Mouse (Mus musculus): Measurements from ENCODE around the gene Arhgef1. TPM values are rescaled to one million over a fixed set of nuclear protein-coding genes. Genes with fewer than 3 reads are reported as not detected.

The Arhgef1 gene
- polyA plus RNA-seq, 1 experiment from 2014 or later = 47.0 TPM

DNA sequence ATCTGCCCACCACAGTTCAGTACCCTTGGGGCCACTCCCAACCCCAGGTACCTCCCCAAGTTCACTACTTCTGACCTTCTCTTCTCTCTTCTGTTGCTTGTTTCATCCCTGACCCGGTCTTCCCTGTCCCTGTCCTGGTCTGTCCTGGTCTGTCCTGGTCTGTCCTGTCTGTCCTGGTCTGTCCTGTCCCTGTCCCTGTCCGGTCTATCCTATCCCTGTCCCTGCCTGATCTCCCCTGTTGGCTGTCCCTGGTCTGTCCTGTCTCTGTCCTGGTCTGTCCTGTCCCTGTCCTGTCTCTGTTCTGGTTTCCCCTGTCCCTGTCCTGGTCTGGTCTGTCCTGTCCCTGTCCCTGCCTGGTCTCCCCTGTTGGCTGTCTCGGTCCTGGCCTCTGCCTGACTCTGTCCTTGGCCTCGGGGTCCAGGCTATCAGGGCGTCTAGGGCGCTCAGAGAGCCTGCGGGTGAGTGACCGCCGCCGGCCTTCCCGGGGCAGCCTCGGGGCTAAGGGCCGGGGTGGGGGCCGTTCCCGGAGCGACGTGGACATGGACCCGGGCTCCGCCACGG, 16.1 kb downstream of the Arhgef1 start:
- no peaks in the 10 kb centered on the region for H3K27me3 ChIP-seq (replicated peaks; ENCODE audit: control insufficient read depth, insufficient read depth, low read length)
- ATAC-seq = no peak
- 91% methylated on average over 20 of the region's 20 CpGs for WGBS
- no peak overlapping the region for H3K27ac ChIP-seq (ENCODE audit: low read depth, low read length)
- no peak overlapping the region for H3K4me3 ChIP-seq (ENCODE audit: low read length)
- no peak overlapping the region for H3K4me2 ChIP-seq (ENCODE audit: low read length)
- H3K36me3 ChIP-seq (ENCODE audit: control insufficient read depth, insufficient read depth, low read length) = peaks cover 50% of the 10 kb centered on the region
- H3K9me3 ChIP-seq (ENCODE audit: control insufficient read depth, low read length) = no peaks in the 10 kb centered on the region
- H3K4me1 ChIP-seq (ENCODE audit: control insufficient read depth, insufficient read depth, low read depth, low read length) = no peaks in the 10 kb centered on the region
- no peak overlapping the region for H3K9ac ChIP-seq (ENCODE audit: low read depth, low read length)

DNA sequence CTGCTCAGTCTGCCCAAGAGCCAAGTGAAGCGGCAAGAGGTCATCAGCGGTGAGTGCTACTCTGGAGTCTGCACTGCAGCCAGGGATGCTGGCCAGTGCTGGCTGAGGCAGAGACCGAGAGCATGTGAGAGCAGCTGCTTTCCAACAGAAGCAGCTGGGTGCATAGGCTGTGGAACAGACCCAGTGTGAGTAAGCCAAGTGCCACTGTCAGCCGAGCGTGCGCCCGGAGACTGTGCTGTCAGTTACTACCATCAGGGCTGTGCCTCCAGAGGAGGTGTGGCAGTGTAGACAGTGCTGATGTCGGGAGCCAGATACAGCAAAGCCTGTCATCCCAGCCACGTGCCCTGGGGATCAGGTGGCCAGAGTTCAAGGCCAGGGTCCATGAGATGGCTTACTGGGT, 17.0 kb downstream of the Arhgef1 start:
- Histone ChIP-seq H3K4me1 (ENCODE audit: control insufficient read depth, insufficient read depth, low read depth, low read length) (no peaks in the 10 kb centered on the region), H3K27me3 (replicated peaks; ENCODE audit: control insufficient read depth, insufficient read depth, low read length) (no peaks in the 10 kb centered on the region), H3K4me2 (ENCODE audit: low read length) (no peak overlapping the region), H3K36me3 (ENCODE audit: control insufficient read depth, insufficient read depth, low read length) (peaks cover 56% of the 10 kb centered on the region), H3K4me3 (ENCODE audit: low read length) (no peak overlapping the region), H3K27ac (ENCODE audit: low read depth, low read length) (peak overlapping the region; percentile 29; the same call in 1 of the 2 replicates), H3K9me3 (ENCODE audit: control insufficient read depth, low read length) (no peaks in the 10 kb centered on the region), H3K9ac (ENCODE audit: low read depth, low read length) (no peak overlapping the region)
- 79% methylated on average over 9 of the region's 9 CpGs for WGBS
- peak; percentile 54 for ATAC-seq

DNA sequence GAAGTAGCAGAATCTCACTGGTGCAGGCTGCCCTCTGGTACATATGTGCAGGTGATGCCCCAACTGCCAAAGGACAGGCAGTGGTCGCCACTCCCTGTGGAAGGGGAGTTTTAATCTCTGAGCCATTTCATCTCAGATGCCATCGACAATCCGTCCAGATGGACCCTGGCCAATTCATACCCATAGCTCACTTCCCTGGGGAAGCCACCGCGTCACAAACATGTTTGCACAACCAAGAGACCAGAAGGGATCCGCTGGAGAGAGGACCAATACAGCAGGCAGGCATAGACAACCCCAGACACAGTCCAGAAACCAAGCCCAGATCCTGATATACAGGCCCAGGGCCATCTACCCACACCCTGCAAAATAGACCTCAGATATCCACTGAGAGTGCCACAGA, 27.8 kb downstream of the Arhgef1 start:
- WGBS = 35% methylated on average over 6 of the region's 6 CpGs
- Histone ChIP-seq H3K9me3 (ENCODE audit: control insufficient read depth, low read length) (no peaks in the 10 kb centered on the region), H3K4me2 (ENCODE audit: low read length) (no peak overlapping the region), H3K9ac (ENCODE audit: low read depth, low read length) (no peak overlapping the region), H3K36me3 (ENCODE audit: control insufficient read depth, insufficient read depth, low read length) (peaks cover 5% of the 10 kb centered on the region; the same call in 1 of the 2 replicates), H3K4me3 (ENCODE audit: low read length) (no peak overlapping the region), H3K27me3 (replicated peaks; ENCODE audit: control insufficient read depth, insufficient read depth, low read length) (peaks cover 47% of the 10 kb centered on the region), H3K4me1 (ENCODE audit: control insufficient read depth, insufficient read depth, low read depth, low read length) (peaks cover 6% of the 10 kb centered on the region), H3K27ac (ENCODE audit: low read depth, low read length) (no peak overlapping the region)
- ATAC-seq = no peak

DNA sequence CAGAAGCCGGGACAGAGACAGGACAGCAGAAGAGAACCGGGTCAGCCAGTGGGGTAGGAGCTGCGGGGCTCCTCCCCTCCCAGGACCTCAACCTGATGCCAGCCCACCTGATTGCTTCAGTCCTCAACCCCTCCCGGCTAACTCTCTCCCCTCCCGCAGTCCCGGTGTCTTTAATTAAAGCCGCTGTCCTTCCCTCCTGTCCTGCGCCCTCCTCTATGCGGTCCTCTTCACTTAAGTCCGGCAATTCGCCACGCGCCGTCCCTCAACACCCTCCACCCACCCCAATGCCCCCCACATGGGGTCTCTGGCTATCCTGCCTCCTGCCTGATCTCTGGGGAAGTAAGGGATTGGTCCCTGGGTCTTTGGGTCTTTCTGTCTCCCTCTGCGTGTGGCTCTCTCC, 28.9 kb downstream of the Arhgef1 start:
- 0 out of 2 replicates have a peak overlapping the region, but pooled peaks have one; percentile 38 for H3K9ac ChIP-seq (ENCODE audit: low read depth, low read length)
- H3K4me2 ChIP-seq (ENCODE audit: low read length) = no peak overlapping the region
- H3K4me3 ChIP-seq (ENCODE audit: low read length) = no peak overlapping the region
- ATAC-seq = no peak
- H3K27ac ChIP-seq (ENCODE audit: low read depth, low read length) = no peak overlapping the region
- peaks cover 6% of the 10 kb centered on the region for H3K4me1 ChIP-seq (ENCODE audit: control insufficient read depth, insufficient read depth, low read depth, low read length)
- WGBS = 1% methylated on average over 13 of the region's 15 CpGs
- no peaks in the 10 kb centered on the region for H3K9me3 ChIP-seq (ENCODE audit: control insufficient read depth, low read length)
- H3K27me3 ChIP-seq (replicated peaks; ENCODE audit: control insufficient read depth, insufficient read depth, low read length) = peaks cover 47% of the 10 kb centered on the region
- H3K36me3 ChIP-seq (ENCODE audit: control insufficient read depth, insufficient read depth, low read length) = peaks cover 2% of the 10 kb centered on the region; the same call in 1 of the 2 replicates

DNA sequence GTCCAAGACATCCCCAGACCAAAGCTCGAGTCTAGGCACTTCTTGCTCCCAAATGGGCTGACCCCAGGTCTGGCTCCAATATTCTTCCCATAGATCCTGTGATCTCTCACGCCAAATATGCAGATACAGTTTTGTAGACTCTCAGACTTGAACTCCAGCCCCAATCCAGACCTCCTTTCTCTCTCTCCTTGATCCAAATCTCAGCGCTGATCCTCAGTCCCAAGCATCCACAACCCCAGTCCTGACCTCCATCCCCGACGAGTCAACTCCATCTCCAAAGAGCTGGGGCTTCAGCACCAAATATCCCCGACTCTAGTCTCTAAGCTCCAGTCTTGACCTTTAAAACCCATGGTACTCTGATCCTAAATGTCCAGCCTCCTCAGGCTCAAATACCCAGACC, 40.9 kb downstream of the Arhgef1 start:
- no peak for ATAC-seq

DNA sequence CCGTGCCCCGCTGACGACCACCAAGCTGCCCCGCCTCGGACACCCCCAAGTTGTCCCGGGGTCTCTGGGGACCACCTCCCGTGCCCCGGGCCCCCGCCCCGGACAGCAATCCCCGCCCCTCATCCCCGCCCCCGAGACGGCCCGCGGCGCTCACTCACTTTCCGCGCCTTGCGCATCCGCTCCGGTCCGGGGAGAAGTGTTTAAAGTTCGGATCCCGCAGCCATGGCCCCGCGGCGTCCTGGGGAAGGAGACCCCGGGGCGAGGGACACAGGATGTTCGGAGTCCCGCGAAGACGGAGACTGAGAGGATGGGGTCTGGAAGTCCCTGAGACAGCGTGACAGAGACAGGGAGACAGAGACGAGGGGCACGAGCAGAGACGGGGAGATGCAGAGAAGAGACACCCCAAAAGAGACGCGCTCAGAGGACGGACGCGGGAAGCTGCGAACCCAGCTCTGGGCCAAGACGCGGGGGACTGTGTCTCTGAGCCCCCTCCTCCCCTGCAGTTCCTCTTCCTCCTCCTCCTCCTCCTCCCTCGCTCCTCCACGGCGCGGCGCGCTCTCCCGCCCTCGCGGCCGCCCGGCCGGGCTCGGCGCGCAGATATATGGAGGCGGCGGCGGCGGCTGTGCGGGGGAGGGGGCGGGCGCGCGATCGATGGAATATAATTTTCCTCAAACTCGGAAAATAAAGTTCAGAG, 41.7 kb downstream of the Arhgef1 start, which contains the start of gene Gm4881:
Gene Gm4881 (minus strand): TSS at position 238 of the 694 bp plus-strand sequence.
- H3K9ac ChIP-seq (ENCODE audit: low read depth, low read length) = peak within 1 kb of the TSS; percentile 59
- H3K27me3 ChIP-seq (replicated peaks; ENCODE audit: control insufficient read depth, insufficient read depth, low read length) = peaks cover 78% of the 10 kb centered on the region
- under 1% methylated on average over 68 of the region's 72 CpGs for WGBS
- peak within 1 kb of the TSS; percentile 44 for H3K4me3 ChIP-seq (ENCODE audit: low read length)
- no peak within 1 kb of the TSS for H3K27ac ChIP-seq (ENCODE audit: low read depth, low read length)
- peak within 1 kb of the TSS; percentile 83 for H3K4me2 ChIP-seq (ENCODE audit: low read length)
- peaks cover 18% of the 10 kb centered on the region for H3K4me1 ChIP-seq (ENCODE audit: control insufficient read depth, insufficient read depth, low read depth, low read length)
- no peak for ATAC-seq
- H3K36me3 ChIP-seq (ENCODE audit: control insufficient read depth, insufficient read depth, low read length) = no peaks in the 10 kb centered on the region
- no peaks in the 10 kb centered on the region for H3K9me3 ChIP-seq (ENCODE audit: control insufficient read depth, low read length)

More for the DNA sequence above, 40.9 kb downstream of the Arhgef1 start:
- Histone ChIP-seq H3K4me2 (ENCODE audit: low read length) (no peak overlapping the region), H3K27me3 (replicated peaks; ENCODE audit: control insufficient read depth, insufficient read depth, low read length) (peaks cover 72% of the 10 kb centered on the region), H3K27ac (ENCODE audit: low read depth, low read length) (no peak overlapping the region), H3K36me3 (ENCODE audit: control insufficient read depth, insufficient read depth, low read length) (no peaks in the 10 kb centered on the region), H3K4me1 (ENCODE audit: control insufficient read depth, insufficient read depth, low read depth, low read length) (peaks cover 13% of the 10 kb centered on the region), H3K9me3 (ENCODE audit: control insufficient read depth, low read length) (no peaks in the 10 kb centered on the region), H3K9ac (ENCODE audit: low read depth, low read length) (no peak overlapping the region), H3K4me3 (ENCODE audit: low read length) (no peak overlapping the region)
- WGBS = 3% methylated on average over 6 of the region's 6 CpGs

DNA sequence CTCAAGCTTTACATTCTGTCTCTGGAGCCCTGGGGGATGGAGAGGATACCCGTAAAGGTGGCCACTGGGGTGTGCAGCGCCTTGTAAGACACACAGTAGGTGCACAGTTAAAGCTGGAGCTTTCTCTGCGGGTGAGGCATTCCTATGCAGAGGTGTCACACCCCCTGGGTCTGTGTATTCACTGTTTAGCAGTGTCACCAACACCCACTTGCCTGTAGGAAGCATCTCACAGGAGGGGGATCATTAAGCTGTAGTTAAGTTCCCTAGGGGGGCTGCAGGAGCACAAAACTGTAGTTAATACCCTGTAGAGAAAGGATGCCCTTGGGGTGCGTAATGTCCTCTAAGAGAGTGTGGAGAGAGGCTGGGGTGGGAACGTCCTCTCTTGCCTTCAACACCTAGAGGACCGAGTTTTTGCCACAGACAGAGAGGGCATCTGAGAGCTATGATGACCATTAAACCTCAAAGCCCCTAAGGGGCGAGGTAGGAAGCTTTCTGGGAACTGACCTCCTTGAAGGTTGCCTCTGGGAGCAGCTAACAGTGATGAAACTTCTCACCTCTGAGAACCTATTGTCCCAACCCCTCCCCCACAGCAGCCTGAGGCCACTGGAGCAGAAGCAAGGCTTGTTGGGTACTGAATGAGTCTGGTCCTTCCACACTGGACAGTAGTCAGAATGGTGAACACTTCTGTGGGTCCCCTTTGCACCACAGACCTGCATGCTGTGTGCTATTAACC, 44.8 kb downstream of the Arhgef1 start:
- 9% methylated on average over 7 of the region's 7 CpGs for WGBS
- H3K36me3 ChIP-seq (ENCODE audit: control insufficient read depth, insufficient read depth, low read length) = no peaks in the 10 kb centered on the region
- H3K9ac ChIP-seq (ENCODE audit: low read depth, low read length) = no peak overlapping the region
- H3K27ac ChIP-seq (ENCODE audit: low read depth, low read length) = no peak overlapping the region
- no peak overlapping the region for H3K4me3 ChIP-seq (ENCODE audit: low read length)
- no peak for ATAC-seq
- H3K4me2 ChIP-seq (ENCODE audit: low read length) = no peak overlapping the region
- H3K27me3 ChIP-seq (replicated peaks; ENCODE audit: control insufficient read depth, insufficient read depth, low read length) = peaks cover 79% of the 10 kb centered on the region
- H3K9me3 ChIP-seq (ENCODE audit: control insufficient read depth, low read length) = no peaks in the 10 kb centered on the region
- peaks cover 22% of the 10 kb centered on the region for H3K4me1 ChIP-seq (ENCODE audit: control insufficient read depth, insufficient read depth, low read depth, low read length)

DNA sequence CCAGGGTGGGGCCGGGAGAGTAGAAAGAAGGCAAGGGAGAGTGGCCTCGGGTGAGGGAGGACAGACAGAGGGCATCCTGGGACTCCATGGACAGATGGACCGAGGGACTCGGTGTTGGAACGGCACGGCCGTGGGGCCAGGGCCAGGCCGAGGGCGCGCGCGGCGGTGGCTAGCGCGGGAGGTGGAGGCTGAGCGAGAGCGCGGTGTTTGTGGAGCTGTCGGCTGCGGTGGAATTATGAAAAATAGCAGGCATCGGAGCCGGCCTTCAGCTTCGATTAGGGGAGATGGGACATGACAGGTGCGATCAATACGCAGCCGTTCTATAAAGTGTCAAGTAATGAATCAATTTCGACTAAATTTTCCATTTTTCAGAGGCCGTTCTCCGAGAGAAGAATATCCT, 46.1 kb downstream of the Arhgef1 start:
- H3K4me2 ChIP-seq (ENCODE audit: low read length) = peak overlapping the region; percentile 49
- H3K9me3 ChIP-seq (ENCODE audit: control insufficient read depth, low read length) = no peaks in the 10 kb centered on the region
- H3K4me3 ChIP-seq (ENCODE audit: low read length) = peak overlapping the region; percentile 16; the same call in 1 of the 2 replicates
- H3K27me3 ChIP-seq (replicated peaks; ENCODE audit: control insufficient read depth, insufficient read depth, low read length) = peaks cover 70% of the 10 kb centered on the region
- H3K36me3 ChIP-seq (ENCODE audit: control insufficient read depth, insufficient read depth, low read length) = no peaks in the 10 kb centered on the region
- peaks cover 20% of the 10 kb centered on the region for H3K4me1 ChIP-seq (ENCODE audit: control insufficient read depth, insufficient read depth, low read depth, low read length)
- WGBS = 2% methylated on average over 29 of the region's 29 CpGs
- H3K9ac ChIP-seq (ENCODE audit: low read depth, low read length) = peak overlapping the region; percentile 53
- ATAC-seq = no peak
- H3K27ac ChIP-seq (ENCODE audit: low read depth, low read length) = no peak overlapping the region
